Mouse (Mus musculus) embryonic fibroblast, embryonic 13.5 days (primary cell): ENCODE data around the gene Shroom3. TPM values are rescaled to one million over a fixed set of nuclear protein-coding genes. Genes with fewer than 3 reads are reported as not detected.

Experiments used
- H3K27ac ChIP-seq: 2 replicates; pipeline ENCODE4 v1.5.1; 2012; ENCODE audit warnings: low read length, control low read depth, inconsistent platforms; ENCODE audit not compliant: insufficient read depth
- H3K4me1 ChIP-seq: 2 replicates; pipeline ENCODE4 v1.6.1; 2011; ENCODE audit warnings: low read length; ENCODE audit not compliant: control insufficient read depth, insufficient read depth
- H3K4me3 ChIP-seq: 2 replicates; pipeline ENCODE4 v1.5.1; 2011; ENCODE audit warnings: mild to moderate bottlenecking, control low read depth, low read length; ENCODE audit not compliant: insufficient read depth
- CTCF ChIP-seq: IDR thresholded peaks from 2 replicates; pipeline ENCODE4 v1.5.1; 2011; ENCODE audit warnings: mild to moderate bottlenecking, control low read depth, low read length, moderate library complexity, borderline replicate concordance; ENCODE audit not compliant: insufficient read depth
- POLR2A ChIP-seq: IDR thresholded peaks from 2 replicates; pipeline ENCODE4 v1.6.1; 2011; ENCODE audit warnings: low read depth, mild to moderate bottlenecking, control low read depth, low read length, moderate library complexity
- polyA plus RNA-seq: library from polyadenylated mRNA; stranded (reverse); fragments of >200 nt; gene quantifications from 2 replicates; pipeline ENCODE4 v1.2.4, GENCODE M21; 2011; ENCODE audit warnings: low read depth; ENCODE audit not compliant: missing spikeins, insufficient read length

Gene Shroom3
- polyA plus RNA-seq = 0.99 and 1.2 TPM in 2 replicates

DNA sequence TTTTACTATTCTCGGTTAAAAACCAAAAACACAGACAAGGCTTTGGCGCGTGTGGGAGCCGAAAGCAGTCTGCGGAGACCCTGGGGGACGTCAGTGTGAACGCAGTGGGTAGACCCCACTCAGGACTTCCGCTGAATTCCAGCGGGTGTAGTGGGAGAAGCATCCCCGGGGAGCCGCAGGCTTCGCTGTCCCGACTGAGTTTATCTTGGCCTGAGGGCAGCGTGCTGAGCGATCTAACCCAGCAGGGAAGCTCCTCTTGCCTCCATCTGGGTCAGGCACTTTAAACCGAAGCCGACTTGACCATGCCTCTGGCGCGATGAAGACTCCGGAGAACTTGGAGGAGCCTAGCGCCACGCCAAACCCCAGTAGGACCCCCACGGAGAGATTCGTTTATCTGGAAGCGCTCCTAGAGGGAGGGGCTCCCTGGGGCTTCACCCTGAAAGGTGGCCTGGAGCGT, at the start of gene Shroom3:
Shroom3 (plus strand) TSS at position 85 of the 457 bp plus-strand sequence.
- H3K4me1 ChIP-seq = no peaks in the 10 kb centered on the region
- no peak within 1 kb of the TSS for H3K27ac ChIP-seq
- TF ChIP-seq CTCF = no peak
- peak within 1 kb of the TSS; percentile 38 for H3K4me3 ChIP-seq

DNA sequence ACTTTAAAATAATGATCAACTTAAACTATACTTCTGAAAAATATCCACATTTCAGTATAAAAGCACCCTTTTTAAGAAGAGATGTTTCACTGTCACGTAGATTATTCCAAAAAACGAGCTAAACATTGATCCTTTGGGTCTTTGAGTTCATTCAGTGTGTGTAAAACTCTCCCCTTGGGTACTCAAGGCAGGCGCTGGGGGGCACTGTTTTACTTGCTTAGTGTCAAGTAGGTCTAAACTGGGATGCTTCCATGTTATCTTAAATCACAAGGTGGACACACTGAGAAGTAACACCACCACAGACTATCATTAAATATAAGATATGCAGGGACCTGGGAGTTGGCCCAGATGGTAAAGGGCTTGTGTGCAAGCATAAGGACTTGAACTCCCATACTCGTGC, 49.7 kb upstream of the Shroom3 start:
- no peak overlapping the region for H3K27ac ChIP-seq
- H3K4me1 ChIP-seq = no peaks in the 10 kb centered on the region
- no peak overlapping the region for H3K4me3 ChIP-seq
- no peak for TF ChIP-seq CTCF
- no peak for TF ChIP-seq POLR2A

DNA sequence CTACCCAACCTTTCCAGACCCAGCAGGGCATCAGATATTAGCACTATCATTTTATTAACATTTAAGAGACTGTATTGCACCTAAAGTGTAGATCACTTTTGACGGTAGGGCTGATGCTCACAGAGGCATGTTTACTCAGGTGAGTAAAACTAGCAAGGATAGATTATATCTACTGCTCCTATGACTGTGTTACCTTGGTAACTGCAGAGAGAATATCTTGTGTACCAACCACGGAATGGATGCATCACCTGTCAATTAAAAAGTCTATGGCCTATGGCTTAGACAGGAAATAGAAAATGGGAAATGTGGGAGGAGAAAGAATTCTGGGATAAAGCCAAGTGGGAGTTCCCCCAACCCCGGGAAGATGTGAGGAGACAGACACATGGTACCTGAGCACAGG, 48.3 kb upstream of the Shroom3 start:
- Histone ChIP-seq H3K27ac (no peak overlapping the region), H3K4me3 (no peak overlapping the region), H3K4me1 (no peaks in the 10 kb centered on the region)
- TF ChIP-seq POLR2A (no peak), CTCF (no peak)

DNA sequence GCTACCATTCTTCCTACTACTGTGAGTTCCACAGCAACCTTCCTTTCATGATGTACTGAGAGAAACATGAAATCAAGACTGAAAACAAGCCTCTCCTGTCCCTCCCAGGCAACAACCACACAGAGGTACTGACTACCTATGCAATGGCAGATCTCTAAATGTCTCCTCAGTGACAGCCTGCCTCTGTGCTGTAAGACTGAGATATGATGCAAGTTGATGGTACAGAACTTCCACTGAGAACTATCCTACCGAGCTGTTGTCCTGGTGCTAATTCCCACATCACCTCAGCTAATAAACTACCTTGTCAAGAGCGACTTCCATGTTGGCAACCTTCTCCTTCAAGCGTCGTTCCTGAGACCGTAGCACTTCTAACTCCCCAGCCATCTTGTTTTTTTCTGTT, 47.3 kb upstream of the Shroom3 start:
- Histone ChIP-seq H3K27ac (no peak overlapping the region), H3K4me1 (no peaks in the 10 kb centered on the region), H3K4me3 (no peak overlapping the region)
- TF ChIP-seq POLR2A (no peak), CTCF (no peak)

DNA sequence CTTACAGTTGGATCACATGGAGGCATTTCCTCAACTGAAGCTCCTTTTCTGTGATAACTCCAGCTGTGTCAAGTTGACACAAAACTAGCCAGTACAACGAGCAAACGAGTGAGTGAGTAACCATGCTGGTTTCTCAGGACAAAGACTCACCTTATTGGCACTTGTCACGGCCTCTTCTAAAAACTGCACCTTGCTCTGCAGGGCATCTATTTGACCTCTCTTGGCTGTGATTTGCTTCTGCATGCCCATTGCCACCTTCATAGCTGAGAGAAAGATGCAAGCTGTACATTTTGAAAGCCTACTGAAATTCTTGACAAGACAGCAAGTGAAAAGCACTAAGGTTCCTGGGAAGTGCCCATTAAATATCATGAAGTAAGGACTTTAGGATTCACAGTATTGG, 42.4 kb upstream of the Shroom3 start:
- Histone ChIP-seq H3K4me3 (no peak overlapping the region), H3K27ac (no peak overlapping the region), H3K4me1 (no peaks in the 10 kb centered on the region)
- no peak for TF ChIP-seq CTCF

DNA sequence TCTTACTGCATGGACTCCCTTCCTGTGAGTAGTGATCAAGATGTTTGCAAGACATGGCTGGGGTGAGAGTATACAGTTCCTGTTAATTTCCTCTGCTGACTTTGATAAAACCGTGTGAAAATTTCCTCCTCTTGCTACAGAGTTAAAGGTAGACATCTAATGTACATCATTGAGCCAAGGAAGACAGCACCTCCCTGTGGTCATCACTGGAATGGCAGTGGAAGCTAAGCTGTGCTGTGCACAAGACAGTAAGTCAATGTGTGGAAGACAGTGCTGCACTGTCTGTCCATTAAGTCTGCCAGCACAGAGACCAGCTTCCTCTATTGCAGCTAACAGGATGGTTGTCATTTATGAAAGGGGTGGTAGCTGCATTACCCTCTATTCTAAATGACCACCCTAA, 27.0 kb upstream of the Shroom3 start:
- no peaks in the 10 kb centered on the region for H3K4me1 ChIP-seq
- H3K27ac ChIP-seq = no peak overlapping the region
- H3K4me3 ChIP-seq = no peak overlapping the region
- TF ChIP-seq POLR2A (no peak), CTCF (peak; percentile 86; the same call in 1 of the 2 replicates)

DNA sequence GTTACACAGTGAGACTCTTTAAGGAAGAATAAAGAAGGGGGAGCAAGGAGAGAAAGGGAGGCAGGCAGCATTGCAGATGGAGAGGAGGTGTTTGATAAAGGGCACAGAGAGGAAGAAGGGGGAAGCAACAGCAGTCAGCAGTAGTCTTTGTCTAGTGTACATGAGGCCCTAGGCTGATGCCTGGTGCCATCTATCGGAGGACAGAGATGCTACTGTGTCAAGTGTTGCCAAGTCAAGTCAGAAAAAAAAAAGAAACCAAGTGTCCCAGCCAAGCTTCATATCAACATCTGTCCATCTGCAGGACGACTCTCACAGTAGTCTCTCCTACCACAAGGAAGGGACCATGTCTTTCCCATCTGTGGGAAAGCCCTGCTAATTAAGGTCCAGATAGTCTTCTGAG, 18.9 kb upstream of the Shroom3 start:
- no peaks in the 10 kb centered on the region for H3K4me1 ChIP-seq
- no peak overlapping the region for H3K4me3 ChIP-seq
- TF ChIP-seq CTCF (no peak), POLR2A (no peak)
- no peak overlapping the region for H3K27ac ChIP-seq

DNA sequence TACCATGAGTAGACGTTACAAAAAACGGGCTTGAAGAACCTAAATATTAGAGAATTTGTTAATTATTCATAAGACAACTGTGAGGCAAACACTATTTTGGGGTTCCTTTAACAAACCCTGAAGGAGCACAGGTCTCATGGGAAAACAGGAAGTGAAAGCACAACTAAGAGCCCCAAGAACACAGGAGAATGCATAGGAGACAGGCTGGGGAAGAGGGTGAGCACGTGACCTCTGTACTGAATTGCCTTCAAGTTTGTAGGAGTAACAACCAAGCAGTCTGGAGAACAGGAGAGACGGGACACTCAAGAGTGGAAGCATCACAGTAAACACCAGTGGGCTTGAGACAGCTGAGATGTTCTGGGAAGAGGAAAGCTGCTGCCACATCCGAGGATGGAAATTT, 16.4 kb upstream of the Shroom3 start:
- Histone ChIP-seq H3K27ac (no peak overlapping the region), H3K4me3 (no peak overlapping the region), H3K4me1 (no peaks in the 10 kb centered on the region)
- TF ChIP-seq POLR2A = no peak
- TF ChIP-seq CTCF = no peak

DNA sequence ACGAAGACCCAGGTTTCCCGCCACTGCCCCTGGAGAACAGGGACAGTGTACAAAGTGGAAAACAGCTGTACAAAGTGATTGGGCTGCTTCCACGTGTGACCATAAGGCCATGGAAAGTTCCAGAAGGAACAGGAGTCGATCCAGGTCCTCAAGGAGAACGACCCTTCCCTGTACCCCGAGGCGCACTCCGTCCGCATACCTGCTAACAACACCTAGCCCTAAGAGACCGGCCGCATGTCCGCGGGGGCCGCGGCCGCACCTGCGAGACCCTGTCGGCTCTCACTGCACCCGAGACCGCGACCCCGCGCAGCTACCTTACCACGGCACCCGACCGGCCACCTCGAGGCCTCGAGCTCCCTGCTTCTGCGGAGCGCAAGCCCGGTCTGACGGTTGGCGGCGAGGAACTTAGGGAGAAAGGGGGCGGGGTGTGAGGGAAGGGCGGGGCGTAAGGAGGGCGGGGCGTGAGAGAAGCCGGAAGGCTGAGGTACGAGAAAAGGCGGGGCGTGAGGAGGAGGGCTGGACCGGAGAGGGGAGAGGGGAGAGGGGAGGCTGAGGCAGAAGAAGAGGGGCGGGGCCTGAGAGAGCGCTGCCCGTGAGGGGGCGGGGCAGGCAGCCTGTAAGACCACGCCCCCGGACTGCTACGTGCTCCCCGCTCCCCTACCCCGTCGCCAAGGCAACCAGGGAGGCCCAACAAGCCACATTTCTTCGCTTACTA, 8.2 kb upstream of the Shroom3 start, which contains the start of gene Ccdc158:
Ccdc158 (minus strand) TSS at position 413 of the 715 bp plus-strand sequence.
- peak; percentile 41; the same call in 1 of the 2 replicates for TF ChIP-seq POLR2A
- no peak for TF ChIP-seq CTCF

DNA sequence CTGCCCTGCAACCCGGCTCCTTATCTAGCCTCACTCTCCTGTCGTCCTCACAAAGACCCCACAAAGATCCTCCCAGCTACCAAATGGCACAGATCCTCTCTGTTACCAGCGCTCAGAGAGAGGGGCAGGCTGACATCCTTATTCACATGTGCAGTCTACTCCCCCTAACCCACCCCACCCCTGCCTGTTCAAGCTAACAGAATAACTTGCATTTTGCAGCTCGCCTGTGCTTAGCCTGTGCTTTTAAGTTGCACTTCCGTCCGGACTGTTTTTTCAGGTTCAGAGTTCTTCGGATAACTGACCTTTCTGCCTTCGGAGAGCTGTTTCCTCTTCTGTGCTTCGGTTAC, 7.7 kb upstream of the Shroom3 start:
- H3K4me3 ChIP-seq = peak overlapping the region; percentile 32
- H3K4me1 ChIP-seq = no peaks in the 10 kb centered on the region
- no peak overlapping the region for H3K27ac ChIP-seq

More for the DNA sequence above, 8.2 kb upstream of the Shroom3 start, which contains the start of gene Ccdc158:
- no peak within 1 kb of the TSS for H3K27ac ChIP-seq
- peak within 1 kb of the TSS; percentile 32 for H3K4me3 ChIP-seq
- no peaks in the 10 kb centered on the region for H3K4me1 ChIP-seq

DNA sequence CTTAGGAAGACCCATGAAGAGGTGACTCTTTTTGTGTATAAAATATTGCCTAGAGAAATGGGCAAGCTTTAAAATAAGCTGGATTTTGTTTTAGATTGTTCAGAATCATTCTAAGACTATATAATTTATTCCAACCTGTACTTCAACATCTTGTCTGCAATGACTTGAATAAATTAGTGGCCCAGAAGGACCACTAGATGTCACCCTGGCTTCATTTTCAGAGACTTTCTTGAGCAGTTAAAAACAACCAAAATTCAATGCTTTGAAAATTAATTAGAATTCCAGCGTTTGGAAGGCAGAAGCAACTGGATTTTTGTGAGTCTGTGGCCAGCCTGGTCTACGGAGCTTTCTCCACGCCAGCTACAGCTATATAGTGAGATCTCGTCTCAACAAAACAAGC, 3.8 kb upstream of the Shroom3 start:
- H3K4me1 ChIP-seq = no peaks in the 10 kb centered on the region
- TF ChIP-seq CTCF = no peak
- TF ChIP-seq POLR2A = no peak
- H3K27ac ChIP-seq = no peak overlapping the region
- no peak overlapping the region for H3K4me3 ChIP-seq

More for the DNA sequence above, 7.7 kb upstream of the Shroom3 start:
- no peak for TF ChIP-seq CTCF
- no peak for TF ChIP-seq POLR2A
